Mouse (Mus musculus) heart, embryonic 13.5 days (tissue): Measurements from ENCODE around the gene Lats2. TPM values are rescaled to one million over a fixed set of nuclear protein-coding genes. Genes with fewer than 3 reads are reported as not detected.
"Not testable (repeated sequence)": the region's sequence is repeated elsewhere in the genome, so short reads cannot be mapped to it uniquely, and the experiment has no call there.

Experiments used
- ATAC-seq: fragments of 200-750 bp; cut with Nextera tagmentation; 2 replicates; pipeline ENCODE4 v1.8.0; 2017; ENCODE audit warnings: moderate TSS enrichment; ENCODE audit not compliant: insufficient number of reproducible peaks, low FRiP score, low TSS enrichment; ENCODE audit errors: extremely low read depth
- H3K27ac ChIP-seq: fragments of 300-500 bp; sonication (generic); replicated peaks from 2 replicates; pipeline ENCODE4 v1.5.1; 2015; ENCODE audit warnings: moderate library complexity, mild to moderate bottlenecking, inconsistent platforms
- H3K27me3 ChIP-seq: fragments of 300-500 bp; sonication (generic); replicated peaks from 2 replicates; pipeline ENCODE4 v1.6.1; 2015; ENCODE audit warnings: mild to moderate bottlenecking, inconsistent platforms
- H3K36me3 ChIP-seq: fragments of 300-500 bp; sonication (generic); 2 replicates; pipeline ENCODE4 v1.6.1; 2015; ENCODE audit warnings: mild to moderate bottlenecking, inconsistent platforms
- H3K4me1 ChIP-seq: fragments of 300-500 bp; sonication (generic); 2 replicates; pipeline ENCODE4 v1.6.1; 2015; ENCODE audit warnings: inconsistent platforms
- H3K4me2 ChIP-seq: fragments of 300-500 bp; sonication (generic); 2 replicates; pipeline ENCODE4 v1.6.1; 2015; ENCODE audit warnings: inconsistent platforms, mild to moderate bottlenecking, moderate library complexity
- H3K4me3 ChIP-seq: fragments of 300-500 bp; sonication (generic); 2 replicates; pipeline ENCODE4 v1.5.1; 2015; ENCODE audit warnings: moderate library complexity, mild to moderate bottlenecking, inconsistent platforms
- H3K9ac ChIP-seq: fragments of 300-500 bp; sonication (generic); 2 replicates; pipeline ENCODE4 v1.6.1; 2015; ENCODE audit warnings: inconsistent platforms, mild to moderate bottlenecking, moderate library complexity
- H3K9me3 ChIP-seq: fragments of 300-500 bp; sonication (generic); 2 replicates; pipeline ENCODE4 v1.6.1; 2016; ENCODE audit warnings: inconsistent platforms
- WGBS: fragments of 180-500 bp; shearing (Covaris S2); methylation state at CpG from one replicate; pipeline ENCODE4 v1.1.7; 2015; ENCODE audit warnings: mixed read lengths; 5-methylcytosine and 5-hydroxymethylcytosine counted together
- polyA plus RNA-seq: library from polyadenylated mRNA; unstranded; fragments of >200 nt; fragmentation: Nextera tagmentation; extraction: Ambion mirVana; gene quantifications from 2 replicates; pipeline ENCODE4 v1.2.1, GENCODE M21; 2015

Lats2 gene
- polyA plus RNA-seq, 1 experiment from 2014 or later = 21.2 TPM

DNA sequence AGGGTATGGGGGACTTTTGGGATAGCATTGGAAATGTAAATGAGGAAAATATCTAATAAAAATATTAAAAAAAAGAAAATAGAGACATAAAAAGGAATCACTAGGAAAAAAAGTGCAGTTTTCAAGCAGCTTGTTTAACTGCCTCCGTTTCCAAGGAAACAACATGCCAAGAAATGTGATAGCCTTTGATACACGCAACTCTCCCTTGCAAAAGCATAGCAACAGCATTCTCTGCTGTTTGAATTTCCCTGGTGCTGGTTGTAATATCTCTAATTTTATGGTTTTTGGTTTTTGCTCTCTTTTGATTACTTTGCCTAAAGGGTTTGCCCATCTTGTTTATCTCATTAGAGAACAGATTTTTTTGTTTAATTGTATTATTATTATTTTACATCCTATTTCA, 82.7 kb downstream of the Lats2 start:
- no peaks in the 10 kb centered on the region for H3K9me3 ChIP-seq
- no peak overlapping the region for H3K9ac ChIP-seq
- no peaks in the 10 kb centered on the region for H3K36me3 ChIP-seq
- no peaks in the 10 kb centered on the region for H3K27me3 ChIP-seq
- H3K27ac ChIP-seq = no peak overlapping the region
- WGBS = 60% methylated on average over 2 of the region's 2 CpGs
- no peaks in the 10 kb centered on the region for H3K4me1 ChIP-seq
- H3K4me2 ChIP-seq = no peak overlapping the region
- ATAC-seq = no peak
- no peak overlapping the region for H3K4me3 ChIP-seq

DNA sequence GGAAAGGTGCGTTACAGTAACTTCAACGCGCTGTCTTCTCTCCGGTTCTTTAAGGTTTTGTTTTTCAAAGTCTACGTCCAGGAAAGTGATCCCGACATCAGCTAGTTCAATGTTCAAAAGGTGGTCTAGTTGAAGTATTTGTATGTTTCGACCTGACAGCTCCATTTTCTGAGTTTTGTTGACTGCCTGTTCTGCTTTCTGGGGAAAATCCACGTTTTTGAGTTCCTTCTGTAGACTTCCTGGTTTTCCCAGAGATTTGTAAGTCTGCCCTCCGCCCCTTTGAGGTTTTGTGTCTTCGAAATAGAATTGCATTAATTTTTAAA, 92.6 kb downstream of the Lats2 start:
- H3K27me3 ChIP-seq = no peaks in the 10 kb centered on the region
- H3K4me3 ChIP-seq = peak overlapping the region; percentile 80
- peak overlapping the region; percentile 94 for H3K27ac ChIP-seq
- no peak for ATAC-seq
- peak overlapping the region; percentile 92 for H3K9ac ChIP-seq
- WGBS = 12% methylated on average over 10 of the region's 10 CpGs
- no peaks in the 10 kb centered on the region for H3K9me3 ChIP-seq
- peaks cover 4% of the 10 kb centered on the region; the same call in 1 of the 2 replicates for H3K36me3 ChIP-seq
- H3K4me1 ChIP-seq = peaks cover 24% of the 10 kb centered on the region
- H3K4me2 ChIP-seq = peak overlapping the region; percentile 87

DNA sequence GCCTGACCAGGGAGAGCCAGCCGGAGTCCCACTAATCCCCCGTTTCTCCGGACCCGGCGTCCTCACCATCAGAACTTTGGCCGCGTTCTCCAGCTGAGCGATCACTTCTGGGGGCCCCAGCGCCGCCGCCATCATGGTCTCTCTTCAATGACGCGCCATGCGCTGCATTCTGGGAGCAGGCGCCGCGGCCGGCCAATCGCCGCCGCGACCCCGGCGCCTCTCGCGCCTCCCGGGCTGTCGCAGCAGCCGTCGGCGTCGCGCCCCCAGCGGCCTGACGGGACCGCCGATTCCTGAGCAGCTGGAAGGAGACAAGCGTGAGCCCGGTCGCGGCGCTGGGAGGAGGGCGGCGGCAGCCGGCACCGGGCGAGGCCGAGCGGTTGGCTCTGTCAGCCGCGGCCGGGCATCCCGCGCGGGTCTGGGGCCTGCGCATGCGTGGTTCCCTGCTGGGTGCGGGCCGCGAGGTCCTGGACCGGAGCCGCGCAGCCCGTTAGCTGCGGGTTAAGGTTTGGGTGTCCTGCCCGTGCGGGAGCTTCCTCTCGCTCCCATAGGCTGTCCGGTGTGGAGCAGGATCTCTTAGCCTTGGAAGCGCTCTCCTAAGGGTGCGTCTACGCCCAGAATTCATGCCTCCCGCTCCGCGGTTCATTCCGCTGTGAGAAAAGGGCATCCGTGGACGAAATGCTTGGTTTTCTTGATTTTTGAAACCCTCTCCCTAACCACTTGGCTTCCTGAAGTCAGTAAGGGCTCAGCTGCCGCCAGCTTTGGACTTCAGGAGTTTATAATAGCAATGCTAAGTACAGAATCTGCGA, 93.2 kb downstream of the Lats2 start, which contains the start of gene Xpo4:
Gene Xpo4 (minus strand): TSS at position 609 of the 806 bp plus-strand sequence.
- peak; percentile 91 for ATAC-seq
- Histone ChIP-seq H3K4me3 (peak within 1 kb of the TSS; percentile 80), H3K9ac (peak within 1 kb of the TSS; percentile 92), H3K27ac (peak within 1 kb of the TSS; percentile 94), H3K9me3 (no peaks in the 10 kb centered on the region), H3K36me3 (peaks cover 4% of the 10 kb centered on the region; the same call in 1 of the 2 replicates), H3K4me2 (peak within 1 kb of the TSS; percentile 87), H3K4me1 (peaks cover 24% of the 10 kb centered on the region), H3K27me3 (no peaks in the 10 kb centered on the region)
- under 1% methylated on average over 76 of the region's 80 CpGs for WGBS

DNA sequence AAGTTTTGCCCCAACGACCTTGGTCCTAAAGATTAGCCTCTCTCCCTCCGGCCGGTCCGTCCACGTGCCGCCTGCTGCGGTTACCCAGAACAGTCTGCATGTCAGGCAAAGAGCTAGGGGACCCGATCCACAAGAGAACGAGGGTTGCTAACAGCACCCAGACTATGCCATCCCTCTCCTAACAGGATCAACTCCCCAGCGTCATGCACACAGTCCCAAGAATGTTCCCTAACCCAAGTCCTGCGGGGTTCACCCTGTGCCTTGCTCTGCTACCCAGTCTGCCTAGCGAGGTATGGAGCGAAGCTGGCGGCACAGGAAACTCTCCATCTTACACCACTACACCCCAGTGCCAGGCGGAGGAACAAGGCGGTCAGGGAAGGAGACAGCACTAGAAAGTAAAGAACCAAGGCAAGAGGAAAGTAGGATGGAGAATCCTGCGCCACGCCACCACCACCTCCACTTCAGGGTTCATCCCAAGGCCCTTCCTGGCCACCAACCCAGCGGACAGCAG, 93.8 kb downstream of the Lats2 start:
- 0% methylated on average over 19 of the region's 19 CpGs for WGBS
- ATAC-seq = peak; percentile 45

DNA sequence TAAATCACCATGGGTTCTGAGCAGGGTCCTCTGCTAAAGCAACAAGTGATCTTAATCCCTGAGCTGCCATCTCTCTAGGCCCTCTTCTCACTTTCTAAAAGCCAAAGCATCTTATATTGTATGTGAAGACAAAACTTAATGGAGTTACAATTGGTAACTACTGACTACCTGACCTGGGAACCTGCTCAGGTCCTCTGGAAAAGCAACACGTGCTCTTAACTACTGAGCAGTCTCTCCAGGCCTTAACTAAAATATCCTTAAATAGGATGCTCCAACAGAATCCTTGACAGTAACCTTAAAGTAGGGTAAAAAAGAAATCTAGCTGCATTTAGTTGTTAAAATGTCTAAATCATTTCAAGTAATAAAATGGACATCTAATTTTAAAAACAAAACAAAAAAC, 94.6 kb downstream of the Lats2 start:
- no peak overlapping the region for H3K27ac ChIP-seq
- H3K27me3 ChIP-seq = no peaks in the 10 kb centered on the region
- no peak for ATAC-seq
- 27% methylated on average over 1 of the region's 1 CpGs for WGBS
- no peaks in the 10 kb centered on the region for H3K9me3 ChIP-seq
- peak overlapping the region; percentile 87 for H3K4me2 ChIP-seq
- peak overlapping the region; percentile 92 for H3K9ac ChIP-seq
- H3K4me3 ChIP-seq = peak overlapping the region; percentile 80
- H3K36me3 ChIP-seq = peaks cover 4% of the 10 kb centered on the region; the same call in 1 of the 2 replicates
- peaks cover 24% of the 10 kb centered on the region for H3K4me1 ChIP-seq

More for the DNA sequence above, 93.8 kb downstream of the Lats2 start:
- Histone ChIP-seq H3K9ac (peak overlapping the region; percentile 92), H3K36me3 (peaks cover 4% of the 10 kb centered on the region; the same call in 1 of the 2 replicates), H3K4me3 (peak overlapping the region; percentile 80), H3K4me1 (peaks cover 24% of the 10 kb centered on the region), H3K27ac (peak overlapping the region; percentile 94), H3K9me3 (no peaks in the 10 kb centered on the region), H3K4me2 (peak overlapping the region; percentile 87), H3K27me3 (no peaks in the 10 kb centered on the region)

DNA sequence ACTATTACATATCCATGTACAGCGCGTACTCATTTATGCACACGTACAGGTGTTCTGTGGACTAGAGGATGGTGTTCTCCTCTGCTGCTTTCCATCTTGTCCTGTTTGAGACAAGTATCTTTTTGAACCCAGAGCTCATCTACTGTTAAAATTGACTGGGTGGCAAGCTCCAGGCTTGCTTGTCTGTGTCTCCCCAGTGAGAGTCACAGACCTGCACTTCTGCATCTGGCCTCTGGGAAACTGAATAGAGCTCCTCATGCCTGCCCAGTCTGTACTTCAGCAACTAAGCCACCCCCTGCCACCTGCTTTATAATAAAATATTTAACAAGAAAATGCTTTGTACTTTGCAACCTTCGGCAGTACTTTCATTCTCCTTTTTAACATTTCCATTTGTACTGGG, 99.9 kb downstream of the Lats2 start:
- H3K9me3 ChIP-seq = no peaks in the 10 kb centered on the region
- H3K36me3 ChIP-seq = no peaks in the 10 kb centered on the region; the same call in 1 of the 2 replicates
- no peaks in the 10 kb centered on the region for H3K27me3 ChIP-seq
- no peak; the same call in 1 of the 2 replicates for ATAC-seq
- no peak overlapping the region for H3K9ac ChIP-seq
- WGBS = 98% methylated on average over 4 of the region's 4 CpGs
- H3K4me1 ChIP-seq = peaks cover 5% of the 10 kb centered on the region
- no peak overlapping the region for H3K4me2 ChIP-seq
- H3K27ac ChIP-seq = no peak overlapping the region
- no peak overlapping the region for H3K4me3 ChIP-seq

DNA sequence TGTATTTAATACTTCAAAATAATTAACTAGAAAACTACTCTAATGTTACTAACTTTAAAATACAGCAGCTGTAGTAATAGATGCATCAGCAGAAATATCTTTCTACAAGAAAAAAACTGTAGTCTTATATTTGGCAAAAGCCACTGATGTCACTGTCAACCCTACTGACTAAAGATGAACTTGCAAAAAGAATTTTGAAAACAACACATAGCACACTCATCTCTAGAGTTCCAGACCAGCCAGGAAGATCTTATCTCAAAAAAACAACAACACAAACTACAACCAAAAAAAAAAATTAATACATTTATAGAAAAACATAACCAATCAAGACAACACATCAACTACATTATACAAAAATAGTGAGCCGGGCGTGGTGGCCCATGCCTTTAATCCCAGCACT, 100.7 kb downstream of the Lats2 start:
- Histone ChIP-seq H3K4me1 (peaks cover 7% of the 10 kb centered on the region), H3K36me3 (no peaks in the 10 kb centered on the region; the same call in 1 of the 2 replicates), H3K4me2 (no peak overlapping the region), H3K27ac (no peak overlapping the region), H3K27me3 (no peaks in the 10 kb centered on the region), H3K4me3 (no peak overlapping the region), H3K9ac (no peak overlapping the region), H3K9me3 (no peaks in the 10 kb centered on the region)
- ATAC-seq = no peak
- WGBS = 87% methylated on average over 2 of the region's 2 CpGs

DNA sequence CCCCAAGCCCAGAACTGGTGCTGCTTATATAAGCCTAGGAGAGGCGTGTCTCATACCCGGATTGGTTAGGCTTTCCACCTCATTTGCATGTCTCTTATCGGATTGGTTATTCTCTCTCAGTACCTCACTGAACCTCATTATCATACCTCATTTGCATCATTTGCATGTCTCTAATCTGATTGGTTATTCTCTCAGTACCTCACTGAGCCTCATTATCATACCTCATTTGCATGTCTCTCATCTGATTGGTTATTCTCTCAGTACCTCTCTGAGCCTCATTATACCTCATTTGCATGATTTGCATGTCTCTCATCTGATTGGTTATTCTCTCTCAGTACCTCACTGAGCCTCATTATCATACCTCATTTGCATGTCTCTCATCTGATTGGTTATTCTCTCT, 101.7 kb downstream of the Lats2 start:
- H3K9ac ChIP-seq, H3K4me2 ChIP-seq, H3K4me3 ChIP-seq, H3K27me3 ChIP-seq, H3K9me3 ChIP-seq, H3K27ac ChIP-seq, H3K36me3 ChIP-seq, ATAC-seq: not testable (repeated sequence)
- peaks cover 12% of the 10 kb centered on the region for H3K4me1 ChIP-seq
- WGBS = 90% methylated on average over 3 of the region's 3 CpGs

DNA sequence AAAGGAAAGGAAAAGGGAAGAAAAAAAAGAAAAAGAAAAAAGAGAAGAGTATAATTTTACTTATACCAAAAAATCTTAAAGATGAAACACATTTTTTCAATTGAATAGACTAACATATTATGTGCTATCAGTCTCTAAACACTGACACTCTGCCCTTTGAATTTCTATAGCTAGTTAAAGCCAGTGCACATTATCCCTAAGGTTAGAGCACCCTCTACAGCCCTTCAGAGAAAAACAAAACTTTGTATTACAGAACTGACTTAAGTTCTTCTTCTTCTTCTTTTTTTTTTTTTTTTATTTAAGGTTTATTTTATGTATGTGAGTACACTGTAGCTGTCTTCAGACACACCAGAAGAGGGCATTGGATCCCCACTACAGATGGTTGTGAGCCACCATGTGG, 108.7 kb downstream of the Lats2 start:
- Histone ChIP-seq H3K27ac (no peak overlapping the region), H3K9me3 (no peaks in the 10 kb centered on the region), H3K4me1 (peaks cover 25% of the 10 kb centered on the region), H3K4me2 (no peak overlapping the region), H3K27me3 (no peaks in the 10 kb centered on the region), H3K9ac (no peak overlapping the region), H3K36me3 (peaks cover 3% of the 10 kb centered on the region; the same call in 1 of the 2 replicates), H3K4me3 (no peak overlapping the region)
- no peak for ATAC-seq

DNA sequence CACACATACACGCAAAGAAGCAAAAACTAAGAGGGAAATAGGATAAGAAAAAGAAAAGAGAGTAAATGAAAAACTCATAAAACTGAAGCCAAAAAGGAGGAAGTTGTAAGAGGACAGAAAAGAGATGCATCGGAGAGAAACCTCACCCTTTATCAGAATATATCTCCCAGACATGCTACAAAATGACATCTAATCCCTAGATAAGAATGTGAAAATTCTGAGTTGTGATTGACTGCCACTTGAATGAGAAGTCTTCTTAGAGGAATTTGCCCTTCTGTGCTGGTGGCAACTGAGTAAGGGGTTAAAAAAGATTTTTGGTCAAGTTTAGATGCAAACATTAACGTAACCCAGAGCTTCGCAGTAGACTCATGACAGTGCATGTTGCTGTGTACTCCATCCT, 112.0 kb downstream of the Lats2 start:
- H3K4me1 ChIP-seq = peaks cover 14% of the 10 kb centered on the region

More for the DNA sequence above, 112.0 kb downstream of the Lats2 start:
- H3K9ac ChIP-seq = no peak overlapping the region
- no peak overlapping the region for H3K27ac ChIP-seq
- H3K36me3 ChIP-seq = peaks cover 17% of the 10 kb centered on the region
- H3K9me3 ChIP-seq = no peaks in the 10 kb centered on the region
- H3K4me2 ChIP-seq = no peak overlapping the region
- 80% methylated on average over 4 of the region's 4 CpGs for WGBS
- no peak overlapping the region for H3K4me3 ChIP-seq
- H3K27me3 ChIP-seq = no peaks in the 10 kb centered on the region
- ATAC-seq = no peak
